Mouse (Mus musculus) stomach, postnatal 0 days (tissue): Measurements from ENCODE around the gene Tcp1.

Experiments
- CTCF ChIP-seq: IDR thresholded peaks from 2 replicates; pipeline ENCODE4 v1.5.1; 2016; ENCODE audit warnings: antibody characterized with exemption, low read depth, mild to moderate bottlenecking, moderate library complexity
- EP300 ChIP-seq: optimal IDR thresholded peaks from 2 replicates; pipeline ENCODE3; 2016; ENCODE audit warnings: antibody characterized with exemption

GRCm38 (mm10) chr17:12892033-12892432, 23.5 kb upstream of the Tcp1 start:
- TF ChIP-seq CTCF (no peak), EP300 (no peak)
